Mouse (Mus musculus) brain, adult 2 months (tissue): ENCODE results near the gene Spryd4.
A peak's percentile ranks its signal among the peaks of the same experiment; 100 is the strongest.
"Not testable (repeated sequence)": the region's sequence is repeated elsewhere in the genome, so short reads cannot be mapped to it uniquely, and the experiment has no call there.

Experiments
- DNase-seq: peaks from one replicate; pipeline ENCODE4 v3.0.0; 2011; ENCODE audit warnings: low read depth, low spot score

Gene Spryd4

GRCm38 (mm10) chr10:128188242-128188877 is 23.2 kb downstream of the Spryd4 start:
- peak; percentile 92 for DNase-seq

DNA sequence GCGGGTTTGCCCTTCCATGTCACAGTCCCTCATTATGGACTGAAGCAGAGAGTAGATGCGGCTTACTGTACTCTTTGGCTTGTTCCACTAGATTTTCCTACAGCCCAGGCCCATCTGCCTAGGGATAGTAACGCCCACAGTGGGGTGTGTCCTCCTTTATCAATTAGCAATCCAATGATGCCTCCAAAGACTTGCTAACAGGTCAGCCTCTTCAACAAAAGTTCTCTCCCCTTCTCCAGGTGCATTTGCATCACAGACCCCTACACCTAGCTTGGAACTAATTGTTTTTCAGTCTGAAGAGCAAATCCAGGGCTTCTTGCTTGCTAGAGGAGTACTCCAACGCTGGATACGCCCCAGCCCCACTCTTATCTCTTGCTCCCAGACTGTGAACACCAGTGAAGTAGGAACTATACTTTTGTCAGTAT is 24.4 kb downstream of the Spryd4 start:
- DNase-seq: no peak

DNA sequence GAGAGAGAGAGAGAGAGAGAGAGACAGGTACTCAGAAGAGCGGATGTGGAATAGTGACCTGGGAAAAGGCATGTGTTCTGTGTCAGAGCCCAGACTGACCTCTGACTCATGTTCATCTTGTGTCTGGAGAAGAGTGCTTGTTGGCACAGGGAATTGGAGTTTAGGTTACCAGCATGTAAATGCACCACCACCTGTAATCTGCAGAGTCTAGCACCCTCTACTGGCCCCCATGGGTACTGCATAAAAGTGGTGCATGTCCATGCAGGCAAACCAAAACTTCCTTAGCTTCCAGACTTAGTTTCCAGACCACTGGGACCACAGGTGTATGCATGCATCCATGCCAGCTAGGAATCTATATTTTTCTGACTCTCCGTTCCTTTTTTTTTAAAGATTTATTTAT is 25.6 kb downstream of the Spryd4 start:
- DNase-seq: peak; percentile 93

- no peak for DNase-seq
Observed at GRCm38 (mm10) chr10:128185277-128185940, 26.2 kb downstream of the Spryd4 start.

GRCm38 (mm10) chr10:128184296-128184695 is 27.3 kb downstream of the Spryd4 start:
- DNase-seq: no peak

DNA sequence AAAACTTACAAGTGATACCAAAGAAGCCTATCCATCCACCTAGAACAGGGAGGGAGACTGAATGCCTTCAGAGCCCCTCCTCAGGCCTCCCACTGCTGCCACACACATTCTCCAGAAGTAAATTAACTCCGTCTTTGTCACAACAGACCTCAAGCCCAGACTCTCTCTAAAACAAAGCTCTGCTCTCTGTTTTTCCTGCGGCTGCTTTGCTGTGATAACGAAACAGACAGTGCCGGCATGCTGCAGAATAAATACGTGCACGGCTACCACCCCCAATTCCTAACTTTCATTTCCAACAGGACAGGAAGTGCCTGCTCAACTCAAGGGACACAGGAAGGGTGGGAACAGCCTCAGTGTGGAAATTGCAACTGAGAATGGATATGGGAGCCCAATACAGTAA is 31.6 kb downstream of the Spryd4 start, which contains the start of gene Rbms2:
Gene Rbms2 (minus strand): TSS at position 309 of the 400 bp plus-strand sequence.
- DNase-seq: no peak

- no peak for DNase-seq
Observed at GRCm38 (mm10) chr10:128177316-128177715, 34.3 kb downstream of the Spryd4 start.

DNA sequence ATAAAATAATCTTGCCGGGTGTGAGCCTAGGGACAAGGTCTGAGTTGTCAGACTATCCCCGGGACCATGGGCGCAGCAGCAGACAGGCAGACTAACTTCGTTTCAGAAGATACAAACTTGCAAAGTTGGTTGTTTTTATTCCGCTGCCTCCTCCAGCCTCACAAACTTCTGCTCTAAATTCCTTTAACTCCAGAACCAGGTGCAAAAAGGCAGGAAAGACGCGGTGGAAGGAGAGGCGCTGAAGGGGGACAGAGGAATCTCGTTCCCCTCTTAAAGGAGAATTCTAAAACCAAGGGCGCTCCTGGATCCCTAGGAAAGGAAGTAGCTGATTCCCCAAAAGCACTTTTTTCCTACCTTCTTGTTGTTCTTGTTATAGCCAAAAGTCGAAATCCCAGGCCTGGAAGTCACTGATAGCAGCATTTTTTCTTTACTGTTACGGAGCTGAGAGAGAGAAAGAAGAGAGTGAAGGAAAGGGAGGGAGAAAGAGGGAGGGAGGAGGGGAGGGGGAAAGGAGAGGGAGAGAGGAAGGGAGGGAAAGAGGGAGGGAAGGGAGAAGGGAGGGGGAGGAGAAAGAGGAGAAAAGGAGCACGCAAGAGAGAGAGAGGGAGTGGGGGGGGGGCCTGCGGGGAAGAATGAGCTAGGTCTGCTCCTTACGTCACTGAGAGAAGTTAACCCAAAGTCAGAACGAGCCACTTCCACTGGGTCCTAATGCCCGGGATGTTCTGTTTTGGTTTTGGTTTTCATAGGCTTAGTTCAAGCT is 35.4 kb downstream of the Spryd4 start:
- DNase-seq: peak; percentile 96

- no peak for DNase-seq
Observed at GRCm38 (mm10) chr10:128175302-128175701, 36.3 kb downstream of the Spryd4 start.

DNA sequence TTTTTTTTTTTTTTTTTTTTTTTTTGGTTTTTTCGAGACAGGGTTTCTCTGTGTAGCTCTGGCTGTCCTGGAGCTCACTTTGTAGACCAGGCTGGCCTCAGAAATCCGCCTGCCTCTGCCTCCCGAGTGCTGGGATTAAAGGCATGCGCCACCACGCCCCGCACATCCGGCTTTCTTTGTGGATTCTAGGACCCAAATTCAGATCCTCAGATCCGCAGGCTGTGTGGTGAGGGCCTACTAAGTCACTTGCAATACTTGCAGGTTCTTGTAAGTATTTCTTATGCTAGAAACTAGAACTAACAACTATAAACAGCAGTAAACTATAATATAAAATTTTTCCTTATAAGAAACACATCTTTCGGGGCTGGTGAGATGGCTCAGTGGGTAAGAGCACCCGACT is 40.3 kb downstream of the Spryd4 start:
- not testable (repeated sequence) for DNase-seq

- DNase-seq: no peak
Observed at GRCm38 (mm10) chr10:128167091-128167490, 44.5 kb downstream of the Spryd4 start.

- DNase-seq: not testable (repeated sequence)
Observed at GRCm38 (mm10) chr10:128165726-128166125, 45.9 kb downstream of the Spryd4 start.
